ENCODE assay signal across 12 mouse cellular contexts in genomic region chr8:107117019-107117418, GRCm38 (mm10). TPM values are rescaled to one million over a fixed set of nuclear protein-coding genes. Genes with fewer than 3 reads are reported as not detected.
DNase-seq lines count a peak whose midpoint lies in the region; ATAC-seq and TF ChIP-seq lines count a peak whose summit lies in the region.
"Had no signal": no experiment of that assay in that cellular context is flagged by ENCODE, and none has a peak within 500 bp of the region (broad histone marks: within the 10 kb centered on the region; RNA-seq: fewer than 3 reads in every experiment).

No protein-coding gene starts in this region.

- 0 out of 2 replicates have a peak overlapping the region, but pooled peaks have one; percentile 20 for H3K4me2 ChIP-seq in kidney, embryonic 16.5 days (replicated peaks; ENCODE audit: low read depth, low read length)
- H3K4me2 ChIP-seq in lung, postnatal 0 days (replicated peaks; ENCODE audit: low read depth, low read length) = no peak overlapping the region
- no peak overlapping the region for H3K4me2 ChIP-seq in hindbrain, embryonic 11.5 days (replicated peaks; ENCODE audit: low read depth, low read length)
- H3K4me2 ChIP-seq: embryonic facial prominence, embryonic 15.5 days; neural tube, embryonic 15.5 days had no signal

- H3K36me3 ChIP-seq in kidney, embryonic 16.5 days (ENCODE audit: insufficient read depth, low read length) = no peaks in the 10 kb centered on the region
- H3K36me3 ChIP-seq in lung, postnatal 0 days (ENCODE audit: insufficient read depth, low read length) = no peaks in the 10 kb centered on the region
- no peaks in the 10 kb centered on the region for H3K36me3 ChIP-seq in hindbrain, embryonic 11.5 days (ENCODE audit: control insufficient read depth, insufficient read depth, low read length)
- H3K36me3 ChIP-seq: embryonic facial prominence, embryonic 15.5 days; neural tube, embryonic 15.5 days had no signal

- H3K4me1 ChIP-seq in kidney, embryonic 16.5 days (ENCODE audit: insufficient read depth, low read length) = peaks cover 54% of the 10 kb centered on the region
- H3K4me1 ChIP-seq in lung, postnatal 0 days (ENCODE audit: insufficient read depth, low read depth, low read length) = peaks cover 3% of the 10 kb centered on the region; the same call in 1 of the 2 replicates
- no peaks in the 10 kb centered on the region for H3K4me1 ChIP-seq in hindbrain, embryonic 11.5 days (replicated peaks; ENCODE audit: control insufficient read depth, insufficient read depth, low read length)
- H3K4me1 ChIP-seq: neural tube, embryonic 15.5 days had no signal

- peak overlapping the region; percentile 87 for H3K27ac ChIP-seq in kidney, embryonic 16.5 days (ENCODE audit: low read length)
- 0 out of 2 replicates have a peak overlapping the region, but pooled peaks have one; percentile 47 for H3K27ac ChIP-seq in lung, postnatal 0 days (ENCODE audit: low read length)
- H3K27ac ChIP-seq in hindbrain, embryonic 11.5 days (ENCODE audit: low read depth, low read length) = no peak overlapping the region
- H3K27ac ChIP-seq: embryonic facial prominence, embryonic 15.5 days; liver, embryonic 14.5 days; neural tube, embryonic 15.5 days had no signal

- H3K9ac ChIP-seq in kidney, embryonic 16.5 days (replicated peaks; ENCODE audit: low read length) = no peak overlapping the region
- H3K9ac ChIP-seq in lung, postnatal 0 days (replicated peaks; ENCODE audit: low read depth) = no peak overlapping the region
- no peak overlapping the region for H3K9ac ChIP-seq in hindbrain, embryonic 11.5 days (ENCODE audit: low read depth, low read length)
- H3K9ac ChIP-seq: embryonic facial prominence, embryonic 15.5 days; liver, embryonic 14.5 days; neural tube, embryonic 15.5 days had no signal

- 36% methylated on average over 2 of the region's 2 CpGs for WGBS in kidney, embryonic 16.5 days
- 22% methylated on average over 2 of the region's 2 CpGs for WGBS in lung, postnatal 0 days
- 37% methylated on average over 2 of the region's 2 CpGs for WGBS in hindbrain, embryonic 11.5 days

- peak; percentile 71 for ATAC-seq in kidney, embryonic 16.5 days (ENCODE audit: low FRiP score, low TSS enrichment)
- peak; percentile 83 for ATAC-seq in lung, postnatal 0 days
- ATAC-seq in hindbrain, embryonic 11.5 days (ENCODE audit: low FRiP score) = no peak
- ATAC-seq: midbrain, embryonic 16.5 days had no signal

- no peaks in the 10 kb centered on the region for H3K27me3 ChIP-seq in kidney, embryonic 16.5 days (ENCODE audit: insufficient read depth, low read length)
- no peaks in the 10 kb centered on the region for H3K27me3 ChIP-seq in lung, postnatal 0 days (replicated peaks; ENCODE audit: insufficient read depth, low read length)
- H3K27me3 ChIP-seq in hindbrain, embryonic 11.5 days (ENCODE audit: control insufficient read depth, insufficient read depth, low read length) = no peaks in the 10 kb centered on the region
- H3K27me3 ChIP-seq: CH12.LX; embryonic facial prominence, embryonic 15.5 days; neural tube, embryonic 15.5 days had no signal

- H3K9me3 ChIP-seq in kidney, embryonic 16.5 days (ENCODE audit: low read length) = no peaks in the 10 kb centered on the region
- H3K9me3 ChIP-seq in lung, postnatal 0 days (ENCODE audit: low read length) = no peaks in the 10 kb centered on the region
- no peaks in the 10 kb centered on the region for H3K9me3 ChIP-seq in hindbrain, embryonic 11.5 days (ENCODE audit: control insufficient read depth, low read length)
- H3K9me3 ChIP-seq: embryonic facial prominence, embryonic 15.5 days; neural tube, embryonic 15.5 days had no signal

- DNase-seq in testis, postnatal 14 days (ENCODE audit: low spot score) = peak; percentile 46
- DNase-seq in testis, postnatal 10 days (ENCODE audit: low spot score) = no peak
- DNase-seq in lung, postnatal 0 days (ENCODE audit: low spot score) = peak; percentile 91
- DNase-seq in hindbrain, embryonic 11.5 days (ENCODE audit: low spot score) = no peak
- DNase-seq in cerebellum, adult 8-10 months = no peak
- no peak for DNase-seq in spleen, postnatal 14 days (ENCODE audit: low spot score in 2 of 2)

- peak; percentile 69 for TF ChIP-seq EP300 in lung, postnatal 0 days (IDR thresholded peaks at IDR 0.05)

- no peak overlapping the region for H3K4me3 ChIP-seq in kidney, embryonic 16.5 days (ENCODE audit: low read length)
- no peak overlapping the region for H3K4me3 ChIP-seq in lung, postnatal 0 days (ENCODE audit: low read depth, low read length)
- H3K4me3 ChIP-seq in hindbrain, embryonic 11.5 days (ENCODE audit: low read depth, low read length) = no peak overlapping the region
- H3K4me3 ChIP-seq: embryonic facial prominence, embryonic 15.5 days; neural tube, embryonic 15.5 days had no signal

- TF ChIP-seq CTCF in lung, postnatal 0 days (IDR thresholded peaks at IDR 0.05) = no peak

RNA-seq across cellular contexts. Expression of gene Terf2, which starts 20.7 kb away (rescaled TPM):
- polyA plus RNA-seq in kidney, embryonic 16.5 days (2015; fragmentation: Nextera tagmentation; extraction: Ambion mirVana) = 14.8 and 18.2 TPM in 2 replicates
- polyA plus RNA-seq in lung, postnatal 0 days (2015; fragmentation: Nextera tagmentation; extraction: Ambion mirVana) = 13.1 and 13.2 TPM in 2 replicates
- 16.1 and 18.8 TPM in 2 replicates for polyA plus RNA-seq in hindbrain, embryonic 11.5 days (2014; fragmentation: Nextera tagmentation; extraction: Ambion mirVana)

RNA-seq across cellular contexts. Expression of gene Cyb5b, which starts 33.4 kb away (rescaled TPM):
- polyA plus RNA-seq in kidney, embryonic 16.5 days (2015; fragmentation: Nextera tagmentation; extraction: Ambion mirVana) = 138 and 144 TPM in 2 replicates
- 58.4 and 63.1 TPM in 2 replicates for polyA plus RNA-seq in lung, postnatal 0 days (2015; fragmentation: Nextera tagmentation; extraction: Ambion mirVana)
- 165 and 176 TPM in 2 replicates for polyA plus RNA-seq in hindbrain, embryonic 11.5 days (2014; fragmentation: Nextera tagmentation; extraction: Ambion mirVana)

RNA-seq across cellular contexts. Expression of gene Tmed6, which starts 51.6 kb away (rescaled TPM):
- 25.3 and 27.7 TPM in 2 replicates for polyA plus RNA-seq in kidney, embryonic 16.5 days (2015; fragmentation: Nextera tagmentation; extraction: Ambion mirVana)
- 2.3 and 2.4 TPM in 2 replicates for polyA plus RNA-seq in lung, postnatal 0 days (2015; fragmentation: Nextera tagmentation; extraction: Ambion mirVana)
- not detected in 2 replicates for polyA plus RNA-seq in hindbrain, embryonic 11.5 days (2014; fragmentation: Nextera tagmentation; extraction: Ambion mirVana)
- polyA plus RNA-seq: embryonic facial prominence, embryonic 15.5 days; midbrain, embryonic 16.5 days; neural tube, embryonic 15.5 days had no signal

Comparison
In these comparisons a context has a peak if more than half of its experiments do, and no peak if none do; other contexts are left out.
1. DNase-seq: peak in testis, postnatal 14 days (single experiment) and lung, postnatal 0 days (single experiment); none in testis, postnatal 10 days (single experiment), hindbrain, embryonic 11.5 days (single experiment), cerebellum, adult 8-10 months (single experiment) and spleen, postnatal 14 days (0 of 2).